Comparison of ENCODE assay signal across 9 mouse cellular contexts in genomic region chr11:98020710-98021109, GRCm38 (mm10). TPM values are rescaled to one million over a fixed set of nuclear protein-coding genes. Genes with fewer than 3 reads are reported as not detected.
A peak's percentile ranks its signal among the peaks of the same experiment; 100 is the strongest.
DNase-seq lines count a peak whose midpoint lies in the region; ATAC-seq and TF ChIP-seq lines count a peak whose summit lies in the region.
"Had no signal": no experiment of that assay in that cellular context is flagged by ENCODE, and none has a peak within 500 bp of the region (broad histone marks: within the 10 kb centered on the region; RNA-seq: fewer than 3 reads in every experiment).

No protein-coding gene starts in this region.

- ATAC-seq in embryonic facial prominence, embryonic 13.5 days (ENCODE audit: insufficient number of reproducible peaks, insufficient read depth, low FRiP score, low TSS enrichment, low read depth): no peak
- ATAC-seq in hindbrain, embryonic 16.5 days: no peak
- no peak for ATAC-seq in stomach, embryonic 14.5 days (ENCODE audit: insufficient number of reproducible peaks, insufficient read depth, low FRiP score, low read depth)

- peak overlapping the region; percentile 63 for H3K4me2 ChIP-seq in embryonic facial prominence, embryonic 13.5 days
- H3K4me2 ChIP-seq in hindbrain, embryonic 16.5 days (ENCODE audit: low read length): peak overlapping the region; percentile 90
- peak overlapping the region; percentile 94; the same call in 1 of the 2 replicates for H3K4me2 ChIP-seq in stomach, embryonic 14.5 days (replicated peaks; ENCODE audit: low read depth, low read length)

- peak overlapping the region; percentile 44 for H3K4me3 ChIP-seq in left cerebral cortex, adult 2 months
- H3K4me3 ChIP-seq in embryonic facial prominence, embryonic 13.5 days: peak overlapping the region; percentile 91
- H3K4me3 ChIP-seq in hindbrain, embryonic 16.5 days (ENCODE audit: low read length): peak overlapping the region; percentile 95
- no peak overlapping the region for H3K4me3 ChIP-seq in stomach, embryonic 14.5 days (ENCODE audit: low read depth, low read length)

- WGBS in embryonic facial prominence, embryonic 13.5 days: 52% methylated on average over 1 of the region's 1 CpGs
- 40% methylated on average over 1 of the region's 1 CpGs for WGBS in hindbrain, embryonic 16.5 days
- 72% methylated on average over 1 of the region's 1 CpGs for WGBS in stomach, embryonic 14.5 days

- peak overlapping the region; percentile 94; the same call in 1 of the 2 replicates for H3K27ac ChIP-seq in left cerebral cortex, adult 2 months
- peak overlapping the region; percentile 92 for H3K27ac ChIP-seq in embryonic facial prominence, embryonic 13.5 days
- no peak overlapping the region for H3K27ac ChIP-seq in hindbrain, embryonic 16.5 days (ENCODE audit: low read depth, low read length)
- no peak overlapping the region; the same call in 1 of the 2 replicates for H3K27ac ChIP-seq in stomach, embryonic 14.5 days (ENCODE audit: low read length)
- H3K27ac ChIP-seq: heart, embryonic 15.5 days; liver, embryonic 13.5 days had no signal

- intact Hi-C loops in left cerebral cortex, adult 2 months (cut with DNase I): no loop called here
- intact Hi-C loops in left cerebral cortex, postnatal 14 days (cut with DNase I): no loop called here

- no peaks in the 10 kb centered on the region for H3K27me3 ChIP-seq in embryonic facial prominence, embryonic 13.5 days
- no peaks in the 10 kb centered on the region for H3K27me3 ChIP-seq in hindbrain, embryonic 16.5 days (replicated peaks; ENCODE audit: control insufficient read depth, insufficient read depth, low read length)
- no peaks in the 10 kb centered on the region for H3K27me3 ChIP-seq in stomach, embryonic 14.5 days (ENCODE audit: control insufficient read depth, insufficient read depth, low read length)
- H3K27me3 ChIP-seq: heart, embryonic 15.5 days had no signal

- peaks cover 32% of the 10 kb centered on the region for H3K36me3 ChIP-seq in embryonic facial prominence, embryonic 13.5 days
- H3K36me3 ChIP-seq in hindbrain, embryonic 16.5 days (ENCODE audit: control insufficient read depth, insufficient read depth, low read length): peaks cover 22% of the 10 kb centered on the region
- peaks cover 5% of the 10 kb centered on the region; the same call in 1 of the 2 replicates for H3K36me3 ChIP-seq in stomach, embryonic 14.5 days (ENCODE audit: control insufficient read depth, insufficient read depth, low read length)
- H3K36me3 ChIP-seq: heart, embryonic 15.5 days; liver, embryonic 13.5 days had no signal

- no peak; the same call in 1 of the 2 replicates for TF ChIP-seq CTCF in left cerebral cortex, adult 2 months (IDR thresholded peaks at IDR 0.05)

- DNase-seq in left cerebral cortex, adult 2 months (ENCODE audit: extremely low spot score in 1 of 2, low spot score in 2 of 2): peak in 1 of 2 experiments; percentile 26
- no peak for DNase-seq in left cerebral cortex, postnatal 14 days (ENCODE audit: low spot score in 2 of 2)
- DNase-seq in lung, adult 18-20 months: no peak
- no peak for DNase-seq in liver
- DNase-seq: liver, embryonic 13.5 days had no signal

- H3K9me3 ChIP-seq in embryonic facial prominence, embryonic 13.5 days: no peaks in the 10 kb centered on the region
- no peaks in the 10 kb centered on the region for H3K9me3 ChIP-seq in hindbrain, embryonic 16.5 days (ENCODE audit: control insufficient read depth, low read length)
- H3K9me3 ChIP-seq in stomach, embryonic 14.5 days (ENCODE audit: control insufficient read depth, low read depth, low read length): no peaks in the 10 kb centered on the region
- H3K9me3 ChIP-seq: heart, embryonic 15.5 days; liver, embryonic 13.5 days had no signal

- H3K9ac ChIP-seq in embryonic facial prominence, embryonic 13.5 days: peak overlapping the region; percentile 32; the same call in 1 of the 2 replicates
- peak overlapping the region; percentile 98 for H3K9ac ChIP-seq in hindbrain, embryonic 16.5 days (ENCODE audit: low read depth, low read length)
- no peak overlapping the region for H3K9ac ChIP-seq in stomach, embryonic 14.5 days (replicated peaks; ENCODE audit: low read depth, low read length)
- H3K9ac ChIP-seq: liver, embryonic 13.5 days had no signal

- H3K4me1 ChIP-seq in embryonic facial prominence, embryonic 13.5 days: peaks cover 44% of the 10 kb centered on the region
- H3K4me1 ChIP-seq in hindbrain, embryonic 16.5 days (ENCODE audit: control insufficient read depth, insufficient read depth, low read depth, low read length): peaks cover 39% of the 10 kb centered on the region
- H3K4me1 ChIP-seq in stomach, embryonic 14.5 days (ENCODE audit: control insufficient read depth, insufficient read depth, low read length): peaks cover 18% of the 10 kb centered on the region

RNA-seq across cellular contexts. Expression of gene Cacnb1, which starts 2.1 kb away (rescaled TPM):
- 100 to 1,000 TPM; 150 to 170 TPM for total RNA-seq in left cerebral cortex, adult 2 months (2021)
- 100 to 1,000 TPM; 150 TPM for total RNA-seq in left cerebral cortex, postnatal 14 days (2021)
- polyA plus RNA-seq in embryonic facial prominence, embryonic 13.5 days (2015; fragmentation: Nextera tagmentation; extraction: Ambion mirVana): 16.6 and 17.3 TPM in 2 replicates
- 59.6 and 69.0 TPM in 2 replicates for polyA plus RNA-seq in hindbrain, embryonic 16.5 days (2015; fragmentation: Nextera tagmentation; extraction: Ambion mirVana)
- polyA plus RNA-seq in stomach, embryonic 14.5 days (2014; fragmentation: Nextera tagmentation; extraction: Ambion mirVana): 7.3 and 9.7 TPM in 2 replicates

RNA-seq across cellular contexts. Expression of gene Rpl19, which starts 5.8 kb away (rescaled TPM):
- 100 to 1,000 TPM; 560 to 591 TPM for total RNA-seq in left cerebral cortex, adult 2 months (2021)
- total RNA-seq in left cerebral cortex, postnatal 14 days (2021): 100 to 1,000 TPM; 536 to 545 TPM
- 983 and 1,161 TPM in 2 replicates for polyA plus RNA-seq in embryonic facial prominence, embryonic 13.5 days (2015; fragmentation: Nextera tagmentation; extraction: Ambion mirVana)
- 578 and 612 TPM in 2 replicates for polyA plus RNA-seq in hindbrain, embryonic 16.5 days (2015; fragmentation: Nextera tagmentation; extraction: Ambion mirVana)
- polyA plus RNA-seq in stomach, embryonic 14.5 days (2014; fragmentation: Nextera tagmentation; extraction: Ambion mirVana): 1,095 and 1,157 TPM in 2 replicates

RNA-seq across cellular contexts. Expression of gene Arl5c, which starts 24.7 kb away (rescaled TPM):
- 1 to 10 TPM; 1.2 TPM for total RNA-seq in left cerebral cortex, adult 2 months (2021)
- total RNA-seq in left cerebral cortex, postnatal 14 days (2021): 1 to 10 TPM; 2.2 to 2.3 TPM
- polyA plus RNA-seq in embryonic facial prominence, embryonic 13.5 days (2015; fragmentation: Nextera tagmentation; extraction: Ambion mirVana): 9.6 and 14.7 TPM in 2 replicates
- polyA plus RNA-seq in hindbrain, embryonic 16.5 days (2015; fragmentation: Nextera tagmentation; extraction: Ambion mirVana): 7.3 and 7.6 TPM in 2 replicates
- polyA plus RNA-seq in stomach, embryonic 14.5 days (2014; fragmentation: Nextera tagmentation; extraction: Ambion mirVana): 7.8 and 11.6 TPM in 2 replicates

RNA-seq across cellular contexts. Expression of gene Stac2, which starts 32.6 kb away (rescaled TPM):
- 10 to 100 TPM; 97.3 to 99.9 TPM for total RNA-seq in left cerebral cortex, adult 2 months (2021)
- total RNA-seq in left cerebral cortex, postnatal 14 days (2021): 10 to 100 TPM; 27.7 to 28.0 TPM
- 0.30 and 0.65 TPM in 2 replicates for polyA plus RNA-seq in embryonic facial prominence, embryonic 13.5 days (2015; fragmentation: Nextera tagmentation; extraction: Ambion mirVana)
- 7.9 and 9.8 TPM in 2 replicates for polyA plus RNA-seq in hindbrain, embryonic 16.5 days (2015; fragmentation: Nextera tagmentation; extraction: Ambion mirVana)
- 0.30 and 0.32 TPM in 2 replicates for polyA plus RNA-seq in stomach, embryonic 14.5 days (2014; fragmentation: Nextera tagmentation; extraction: Ambion mirVana)

RNA-seq across cellular contexts. Expression of gene Plxdc1, which starts 34.5 kb away (rescaled TPM):
- 10 to 100 TPM; 35.2 to 37.1 TPM for total RNA-seq in left cerebral cortex, adult 2 months (2021)
- 10 to 100 TPM in 1 of 2 experiments, 1 to 10 TPM in 1; 9.8 to 14.9 TPM for total RNA-seq in left cerebral cortex, postnatal 14 days (2021)
- polyA plus RNA-seq in embryonic facial prominence, embryonic 13.5 days (2015; fragmentation: Nextera tagmentation; extraction: Ambion mirVana): 0.18 and 0.34 TPM in 2 replicates
- polyA plus RNA-seq in hindbrain, embryonic 16.5 days (2015; fragmentation: Nextera tagmentation; extraction: Ambion mirVana): 2.1 and 2.8 TPM in 2 replicates
- polyA plus RNA-seq in stomach, embryonic 14.5 days (2014; fragmentation: Nextera tagmentation; extraction: Ambion mirVana): 0.38 and 0.56 TPM in 2 replicates

Comparison
In these comparisons a context has a peak if more than half of its experiments do, and no peak if none do; other contexts are left out.
1. H3K27ac ChIP-seq: peak in left cerebral cortex, adult 2 months (single experiment) and embryonic facial prominence, embryonic 13.5 days (single experiment); none in hindbrain, embryonic 16.5 days (single experiment) and stomach, embryonic 14.5 days (single experiment).
2. Peak in every context shown above with its lines, with median percentiles within 50 percentile points of each other: H3K4me2 ChIP-seq.